Mouse (Mus musculus) midbrain, postnatal 0 days (tissue): ENCODE measurements around the gene Mrps30. TPM values are rescaled to one million over a fixed set of nuclear protein-coding genes. Genes with fewer than 3 reads are reported as not detected.

Source experiments
- ATAC-seq: fragments of 200-750 bp; cut with Nextera tagmentation; 2 replicates; pipeline ENCODE4 v1.8.0; 2017; ENCODE audit warnings: moderate number of reproducible peaks, mild to moderate bottlenecking, moderate TSS enrichment, moderate library complexity; ENCODE audit not compliant: low FRiP score
- DNase-seq: peaks from one replicate; pipeline ENCODE4 v3.0.0-alpha.2; 2015; ENCODE audit warnings: low spot score
- H3K27ac ChIP-seq: fragments of 300-500 bp; sonication (generic); 2 replicates; pipeline ENCODE4 v1.5.1; 2014; ENCODE audit warnings: low read depth, mild to moderate bottlenecking, low read length, mixed read lengths
- H3K27me3 ChIP-seq: fragments of 300-500 bp; sonication (generic); 2 replicates; pipeline ENCODE4 v1.6.1; 2014; ENCODE audit warnings: low read length, control low read depth, mixed read lengths; ENCODE audit not compliant: insufficient read depth
- H3K36me3 ChIP-seq: fragments of 300-500 bp; sonication (generic); 2 replicates; pipeline ENCODE4 v1.6.1; 2014; ENCODE audit warnings: low read length, control low read depth, mixed read lengths; ENCODE audit not compliant: insufficient read depth
- H3K4me1 ChIP-seq: fragments of 300-500 bp; sonication (generic); 2 replicates; pipeline ENCODE4 v1.6.1; 2014; ENCODE audit warnings: mild to moderate bottlenecking, control low read depth, antibody characterized with exemption, low read length, mixed read lengths; ENCODE audit not compliant: insufficient read depth
- H3K4me2 ChIP-seq: fragments of 300-500 bp; sonication (generic); 2 replicates; pipeline ENCODE4 v1.6.1; 2014; ENCODE audit warnings: low read depth, mild to moderate bottlenecking, low read length, mixed read lengths; ENCODE audit not compliant: poor library complexity, severe bottlenecking
- H3K4me3 ChIP-seq: fragments of 300-500 bp; sonication (generic); 2 replicates; pipeline ENCODE4 v1.5.1; 2014; ENCODE audit warnings: low read depth, mild to moderate bottlenecking, low read length, moderate library complexity
- H3K9ac ChIP-seq: fragments of 300-500 bp; sonication (generic); replicated peaks from 2 replicates; pipeline ENCODE4 v1.6.1; 2014; ENCODE audit warnings: mild to moderate bottlenecking, low read length, moderate library complexity, mixed read lengths; ENCODE audit not compliant: poor library complexity, severe bottlenecking
- H3K9me3 ChIP-seq: fragments of 300-500 bp; sonication (generic); 2 replicates; pipeline ENCODE4 v1.6.1; 2016; ENCODE audit warnings: low read length, control low read depth
- CTCF ChIP-seq: IDR thresholded peaks from 2 replicates; pipeline ENCODE4 v1.5.1; 2016; ENCODE audit warnings: antibody characterized with exemption, mild to moderate bottlenecking
- WGBS: fragments of 180-500 bp; shearing (Covaris S2); extraction: QIAGEN DNeasy Blood & Tissue Kit; methylation state at CpG from one replicate; pipeline ENCODE4 v1.1.7; 2014; 5-methylcytosine and 5-hydroxymethylcytosine counted together
- polyA plus RNA-seq: library from polyadenylated mRNA; unstranded; fragments of >200 nt; fragmentation: Nextera tagmentation; extraction: Ambion mirVana; gene quantifications from 2 replicates; pipeline ENCODE4 v1.2.1, GENCODE M21; 2015
- total RNA-seq: library from RNA; depleted of rRNA; stranded (reverse); fragments of >200 nt; gene quantifications from 2 replicates; pipeline ENCODE4 v1.2.3, GENCODE M21; 2014; rRNA removed

Mrps30 gene
- total RNA-seq (21.2 and 26.5 TPM in 2 replicates), polyA plus RNA-seq (29.5 and 31.2 TPM in 2 replicates)

- H3K27me3 ChIP-seq, result no peaks in the 10 kb centered on the region
- peak; percentile 98 for DNase-seq
- H3K4me2 ChIP-seq, result peak within 1 kb of the TSS; percentile 82
- peak within 1 kb of the TSS; percentile 92 for H3K4me3 ChIP-seq
- TF ChIP-seq CTCF, result no peak
- peaks cover 16% of the 10 kb centered on the region for H3K36me3 ChIP-seq
- peaks cover 4% of the 10 kb centered on the region; the same call in 1 of the 2 replicates for H3K4me1 ChIP-seq
- under 1% methylated on average over 90 of the region's 93 CpGs for WGBS
- no peaks in the 10 kb centered on the region for H3K9me3 ChIP-seq
- peak within 1 kb of the TSS; percentile 82 for H3K9ac ChIP-seq
- H3K27ac ChIP-seq, result peak within 1 kb of the TSS; percentile 78
- ATAC-seq, result peak; percentile 98
These were observed at the start of gene Mrps30, which contains the start of gene B430218F22Rik for GRCm38 (mm10) chr13:118386511-118387447. Gene Mrps30, minus strand, starts transcription at chr13:118387252. Gene B430218F22Rik, plus strand, starts transcription at chr13:118386630.

- H3K27me3 ChIP-seq, result no peaks in the 10 kb centered on the region
- no peak overlapping the region for H3K27ac ChIP-seq
- no peak overlapping the region for H3K4me3 ChIP-seq
- no peaks in the 10 kb centered on the region for H3K36me3 ChIP-seq
- no peak overlapping the region for H3K4me2 ChIP-seq
- no peak for ATAC-seq
- H3K9ac ChIP-seq, result no peak overlapping the region
- no peaks in the 10 kb centered on the region for H3K4me1 ChIP-seq
- TF ChIP-seq CTCF, result no peak
- WGBS, result 87% methylated on average over 1 of the region's 1 CpGs
- no peak for DNase-seq
- no peaks in the 10 kb centered on the region for H3K9me3 ChIP-seq
These were observed 33.8 kb upstream of the Mrps30 start for GRCm38 (mm10) chr13:118420847-118421246.

GRCm38 (mm10) chr13:118420408-118420807, 33.4 kb upstream of the Mrps30 start:
- Histone ChIP-seq H3K4me1 (no peaks in the 10 kb centered on the region), H3K36me3 (no peaks in the 10 kb centered on the region), H3K4me2 (no peak overlapping the region), H3K27me3 (no peaks in the 10 kb centered on the region), H3K27ac (no peak overlapping the region), H3K9ac (no peak overlapping the region), H3K4me3 (no peak overlapping the region), H3K9me3 (no peaks in the 10 kb centered on the region)
- WGBS, result 90% methylated on average over 1 of the region's 1 CpGs
- DNase-seq (no peak), ATAC-seq (no peak)
- TF ChIP-seq CTCF, result no peak

DNA sequence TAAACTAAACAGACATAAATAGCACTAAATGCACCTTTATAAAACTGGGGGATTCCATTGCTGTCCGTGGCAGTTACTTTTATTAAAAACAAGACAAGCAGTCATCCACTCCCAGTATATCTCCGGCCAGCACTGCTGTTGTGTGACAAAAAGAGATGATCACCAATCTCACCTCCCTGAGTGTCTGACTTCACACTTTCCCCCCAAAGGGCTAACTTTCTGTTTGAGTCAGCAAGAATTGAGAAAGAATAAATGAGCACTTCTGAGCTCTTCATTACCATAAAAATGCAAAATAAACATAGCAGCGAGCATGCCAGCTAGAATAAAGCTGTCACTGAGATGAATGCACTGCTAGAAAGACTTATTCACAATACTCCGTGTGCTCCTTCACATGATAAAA, 31.1 kb upstream of the Mrps30 start:
- ATAC-seq, result no peak
- Histone ChIP-seq H3K4me2 (no peak overlapping the region), H3K27ac (no peak overlapping the region), H3K27me3 (no peaks in the 10 kb centered on the region), H3K4me1 (no peaks in the 10 kb centered on the region), H3K36me3 (no peaks in the 10 kb centered on the region), H3K4me3 (no peak overlapping the region), H3K9me3 (no peaks in the 10 kb centered on the region), H3K9ac (no peak overlapping the region)
- TF ChIP-seq CTCF, result no peak
- no peak for DNase-seq
- 23% methylated on average over 4 of the region's 4 CpGs for WGBS

DNA sequence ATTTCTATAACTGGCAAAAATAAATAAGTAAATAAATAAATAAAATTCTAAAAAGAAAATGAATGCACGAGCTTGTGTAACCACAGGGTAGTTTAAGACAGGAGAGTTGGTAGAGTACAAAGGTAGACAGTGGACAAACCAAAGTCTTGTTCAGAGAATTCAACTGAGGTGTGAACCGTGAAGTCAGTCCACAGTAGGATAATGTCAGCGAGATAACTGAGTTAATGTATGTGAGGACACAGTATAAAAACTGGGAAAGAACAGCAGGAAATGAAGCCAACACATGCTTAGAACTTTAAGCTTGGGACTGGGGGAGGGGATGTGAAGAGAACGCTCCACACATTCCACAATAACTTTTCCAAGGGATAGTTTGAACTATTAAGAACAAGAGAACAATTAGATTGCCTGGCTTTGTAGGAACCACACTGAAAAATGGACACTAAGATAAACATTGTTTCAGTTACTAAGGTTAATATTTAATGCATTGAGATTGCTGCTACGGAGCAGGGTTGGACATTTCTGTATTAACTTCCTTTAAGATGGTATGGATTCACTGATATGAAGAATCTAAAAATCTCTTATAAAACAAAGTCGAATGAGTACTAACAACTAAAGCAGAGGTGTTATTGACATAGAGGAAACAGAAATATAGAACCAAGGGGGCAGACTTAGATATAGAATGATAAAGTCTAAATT, 24.4 kb upstream of the Mrps30 start:
- 88% methylated on average over 6 of the region's 6 CpGs for WGBS
- no peaks in the 10 kb centered on the region for H3K9me3 ChIP-seq
- H3K36me3 ChIP-seq, result no peaks in the 10 kb centered on the region
- H3K9ac ChIP-seq, result no peak overlapping the region
- no peak for DNase-seq
- no peak for ATAC-seq
- no peaks in the 10 kb centered on the region for H3K4me1 ChIP-seq
- H3K27ac ChIP-seq, result no peak overlapping the region
- H3K4me3 ChIP-seq, result no peak overlapping the region
- H3K27me3 ChIP-seq, result no peaks in the 10 kb centered on the region
- no peak overlapping the region for H3K4me2 ChIP-seq
- no peak for TF ChIP-seq CTCF

GRCm38 (mm10) chr13:118403544-118403943, 16.5 kb upstream of the Mrps30 start:
- ATAC-seq, result peak; percentile 77
- Histone ChIP-seq H3K36me3 (no peaks in the 10 kb centered on the region), H3K4me1 (no peaks in the 10 kb centered on the region), H3K9me3 (no peaks in the 10 kb centered on the region), H3K27me3 (no peaks in the 10 kb centered on the region), H3K27ac (no peak overlapping the region), H3K4me2 (no peak overlapping the region), H3K9ac (no peak overlapping the region), H3K4me3 (no peak overlapping the region)
- DNase-seq, result peak; percentile 87
- TF ChIP-seq CTCF, result peak; percentile 84
